Mouse (Mus musculus): Measurements from ENCODE around the gene BC049715. TPM values are rescaled to one million over a fixed set of nuclear protein-coding genes. Genes with fewer than 3 reads are reported as not detected.

Gene BC049715
- polyA plus RNA-seq, 1 experiment from 2014 or later, result 2.2 TPM

- Histone ChIP-seq H3K27me3 (replicated peaks; ENCODE audit: insufficient read depth, low read length) (no peaks in the 10 kb centered on the region), H3K9ac (replicated peaks; ENCODE audit: low read depth) (no peak overlapping the region), H3K4me2 (replicated peaks; ENCODE audit: low read depth, low read length) (no peak overlapping the region), H3K9me3 (ENCODE audit: low read length) (no peaks in the 10 kb centered on the region), H3K4me1 (ENCODE audit: insufficient read depth, low read depth, low read length) (no peaks in the 10 kb centered on the region), H3K27ac (ENCODE audit: low read length) (no peak overlapping the region), H3K36me3 (ENCODE audit: insufficient read depth, low read length) (no peaks in the 10 kb centered on the region), H3K4me3 (ENCODE audit: low read depth, low read length) (no peak overlapping the region)
- DNase-seq (ENCODE audit: low spot score), result no peak
- 67% methylated on average over 6 of the region's 6 CpGs for WGBS
- no peak for TF ChIP-seq EP300 (IDR thresholded peaks at IDR 0.05)
- ATAC-seq, result no peak
Observed at GRCm38 (mm10) chr6:136850267-136850666, 22.8 kb downstream of the BC049715 start.

DNA sequence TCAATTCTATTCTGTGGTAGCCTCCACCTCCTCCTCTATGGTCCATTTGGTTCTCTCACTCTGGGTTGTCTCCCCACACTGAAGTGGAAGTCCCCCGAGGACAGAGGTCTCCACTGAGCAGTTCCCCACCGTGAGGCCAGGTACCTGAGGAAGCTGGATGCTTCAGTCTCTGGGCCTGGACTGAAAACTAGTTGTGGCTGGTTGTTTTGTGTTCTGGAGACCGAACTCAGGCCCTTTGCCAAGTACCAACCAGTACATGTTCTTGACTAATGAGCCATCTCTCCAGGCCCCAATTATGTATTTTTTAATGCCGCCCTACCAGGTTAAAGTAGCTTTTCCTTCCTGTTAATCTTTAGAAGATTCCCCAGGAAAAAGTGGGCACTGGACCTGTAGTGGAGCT lies 24.9 kb downstream of the BC049715 start:
- ATAC-seq, result no peak
- Histone ChIP-seq H3K4me3 (ENCODE audit: low read depth, low read length) (no peak overlapping the region), H3K9ac (replicated peaks; ENCODE audit: low read depth) (no peak overlapping the region), H3K27me3 (replicated peaks; ENCODE audit: insufficient read depth, low read length) (no peaks in the 10 kb centered on the region), H3K36me3 (ENCODE audit: insufficient read depth, low read length) (no peaks in the 10 kb centered on the region), H3K4me2 (replicated peaks; ENCODE audit: low read depth, low read length) (no peak overlapping the region), H3K9me3 (ENCODE audit: low read length) (no peaks in the 10 kb centered on the region), H3K4me1 (ENCODE audit: insufficient read depth, low read depth, low read length) (peaks cover 12% of the 10 kb centered on the region; the same call in 1 of the 2 replicates), H3K27ac (ENCODE audit: low read length) (peak overlapping the region; percentile 43)
- DNase-seq (ENCODE audit: low spot score), result no peak
- TF ChIP-seq EP300 (IDR thresholded peaks at IDR 0.05) (no peak), CTCF (IDR thresholded peaks at IDR 0.05) (no peak)
- 74% methylated on average over 4 of the region's 4 CpGs for WGBS

GRCm38 (mm10) chr6:136852762-136853161 lies 25.3 kb downstream of the BC049715 start:
- TF ChIP-seq CTCF (IDR thresholded peaks at IDR 0.05) (no peak), EP300 (IDR thresholded peaks at IDR 0.05) (no peak)
- Histone ChIP-seq H3K27ac (ENCODE audit: low read length) (peak overlapping the region; percentile 43), H3K27me3 (replicated peaks; ENCODE audit: insufficient read depth, low read length) (no peaks in the 10 kb centered on the region), H3K36me3 (ENCODE audit: insufficient read depth, low read length) (no peaks in the 10 kb centered on the region), H3K4me1 (ENCODE audit: insufficient read depth, low read depth, low read length) (peaks cover 15% of the 10 kb centered on the region; the same call in 1 of the 2 replicates), H3K4me2 (replicated peaks; ENCODE audit: low read depth, low read length) (no peak overlapping the region), H3K9me3 (ENCODE audit: low read length) (no peaks in the 10 kb centered on the region), H3K9ac (replicated peaks; ENCODE audit: low read depth) (no peak overlapping the region), H3K4me3 (ENCODE audit: low read depth, low read length) (no peak overlapping the region)
- WGBS, result 40% methylated on average over 3 of the region's 3 CpGs
- ATAC-seq, result no peak
- peak; percentile 41 for DNase-seq (ENCODE audit: low spot score)

DNA sequence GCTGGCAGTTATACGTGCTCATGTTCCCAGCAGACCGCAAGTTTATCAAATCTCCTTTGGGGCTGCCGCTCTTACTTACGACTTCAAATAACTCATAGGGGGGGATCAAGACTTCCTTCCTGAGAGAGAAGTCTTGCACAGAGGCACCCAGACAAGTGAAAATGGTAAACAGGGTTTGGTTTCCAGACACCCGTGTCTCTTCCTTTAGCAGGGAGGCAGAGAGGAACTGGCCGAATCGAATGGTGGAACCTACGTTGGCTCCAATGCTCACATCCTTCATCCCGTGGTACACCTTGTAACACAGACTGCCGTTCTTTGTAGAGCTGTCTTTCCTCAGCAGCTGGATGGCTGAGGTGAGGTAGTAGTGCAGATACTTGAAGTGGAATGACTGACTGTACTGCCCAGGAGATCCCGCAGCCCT lies 26.9 kb downstream of the BC049715 start:
- H3K4me3 ChIP-seq (ENCODE audit: low read depth, low read length), result no peak overlapping the region
- 76% methylated on average over 11 of the region's 11 CpGs for WGBS
- H3K27ac ChIP-seq (ENCODE audit: low read length), result no peak overlapping the region
- H3K4me1 ChIP-seq (ENCODE audit: insufficient read depth, low read depth, low read length), result peaks cover 16% of the 10 kb centered on the region; the same call in 1 of the 2 replicates
- ATAC-seq, result no peak
- TF ChIP-seq CTCF (IDR thresholded peaks at IDR 0.05), result no peak
- TF ChIP-seq EP300 (IDR thresholded peaks at IDR 0.05), result no peak
- DNase-seq (ENCODE audit: low spot score), result no peak
- no peaks in the 10 kb centered on the region for H3K36me3 ChIP-seq (ENCODE audit: insufficient read depth, low read length)
- no peaks in the 10 kb centered on the region for H3K27me3 ChIP-seq (replicated peaks; ENCODE audit: insufficient read depth, low read length)
- H3K9me3 ChIP-seq (ENCODE audit: low read length), result no peaks in the 10 kb centered on the region
- H3K9ac ChIP-seq (replicated peaks; ENCODE audit: low read depth), result no peak overlapping the region
- H3K4me2 ChIP-seq (replicated peaks; ENCODE audit: low read depth, low read length), result no peak overlapping the region

- no peaks in the 10 kb centered on the region for H3K27me3 ChIP-seq (replicated peaks; ENCODE audit: insufficient read depth, low read length)
- no peak overlapping the region for H3K4me3 ChIP-seq (ENCODE audit: low read depth, low read length)
- 0 out of 2 replicates have a peak overlapping the region, but pooled peaks have one; percentile 11 for H3K4me2 ChIP-seq (replicated peaks; ENCODE audit: low read depth, low read length)
- no peak overlapping the region for H3K9ac ChIP-seq (replicated peaks; ENCODE audit: low read depth)
- DNase-seq (ENCODE audit: low spot score) (no peak), ATAC-seq (no peak)
- H3K9me3 ChIP-seq (ENCODE audit: low read length), result no peaks in the 10 kb centered on the region
- peaks cover 16% of the 10 kb centered on the region; the same call in 1 of the 2 replicates for H3K4me1 ChIP-seq (ENCODE audit: insufficient read depth, low read depth, low read length)
- H3K36me3 ChIP-seq (ENCODE audit: insufficient read depth, low read length), result no peaks in the 10 kb centered on the region
- TF ChIP-seq EP300 (IDR thresholded peaks at IDR 0.05) (no peak), CTCF (IDR thresholded peaks at IDR 0.05) (no peak)
- no peak overlapping the region for H3K27ac ChIP-seq (ENCODE audit: low read length)
- 60% methylated on average over 2 of the region's 2 CpGs for WGBS
Observed at GRCm38 (mm10) chr6:136855183-136855582, 27.8 kb downstream of the BC049715 start.

DNA sequence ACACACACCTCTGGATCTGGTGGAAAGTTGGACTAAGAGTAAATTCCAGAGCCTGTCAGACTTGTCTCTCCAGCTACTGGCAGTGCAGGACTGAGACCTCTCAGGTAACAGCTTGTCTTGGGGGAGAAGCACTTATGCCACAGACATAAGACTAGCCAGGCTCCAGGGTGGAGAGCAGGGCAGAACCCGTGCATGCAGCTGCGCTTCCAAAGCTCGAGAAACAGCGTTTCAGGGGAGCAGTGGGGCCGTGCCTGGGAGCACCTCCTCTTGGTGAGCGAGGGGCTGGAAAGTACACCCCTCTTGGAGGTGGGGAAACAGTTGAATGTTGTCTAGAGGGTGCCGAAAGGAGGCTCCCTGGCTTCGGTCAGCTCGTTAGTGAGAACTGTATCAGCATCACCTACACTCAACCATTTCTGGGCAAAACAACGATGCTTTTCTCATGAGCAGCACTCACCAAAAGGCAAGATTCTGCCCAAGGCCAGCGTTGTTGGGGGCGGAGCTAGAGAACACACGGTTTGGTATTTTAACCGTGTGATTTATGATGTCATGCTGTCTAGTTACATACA lies 28.7 kb downstream of the BC049715 start:
- no peaks in the 10 kb centered on the region for H3K36me3 ChIP-seq (ENCODE audit: insufficient read depth, low read length)
- no peaks in the 10 kb centered on the region for H3K9me3 ChIP-seq (ENCODE audit: low read length)
- no peaks in the 10 kb centered on the region for H3K27me3 ChIP-seq (replicated peaks; ENCODE audit: insufficient read depth, low read length)
- WGBS, result 26% methylated on average over 14 of the region's 14 CpGs
- peak; percentile 15; the same call in 1 of the 2 replicates for ATAC-seq
- DNase-seq (ENCODE audit: low spot score), result peak; percentile 44
- no peak overlapping the region for H3K9ac ChIP-seq (replicated peaks; ENCODE audit: low read depth)
- H3K4me2 ChIP-seq (replicated peaks; ENCODE audit: low read depth, low read length), result peak overlapping the region; percentile 33
- TF ChIP-seq CTCF (IDR thresholded peaks at IDR 0.05) (0 out of 2 replicates have a peak, but pooled peaks have one; percentile 7), EP300 (IDR thresholded peaks at IDR 0.05) (no peak)
- H3K27ac ChIP-seq (ENCODE audit: low read length), result no peak overlapping the region; the same call in 1 of the 2 replicates
- peaks cover 16% of the 10 kb centered on the region; the same call in 1 of the 2 replicates for H3K4me1 ChIP-seq (ENCODE audit: insufficient read depth, low read depth, low read length)
- no peak overlapping the region for H3K4me3 ChIP-seq (ENCODE audit: low read depth, low read length)

Data from lung, postnatal 0 days (tissue).